Mouse (Mus musculus) heart, adult 2 months (tissue): Measurements from ENCODE around the gene Dlk1.

Experiments
- CTCF ChIP-seq: fragments of 200-600 bp; IDR thresholded peaks from 2 replicates; pipeline ENCODE4 v1.8.1; 2022; ENCODE audit warnings: antibody characterized with exemption, mild to moderate bottlenecking, moderate library complexity
- EP300 ChIP-seq: fragments of 200-500 bp; IDR thresholded peaks from 2 replicates; pipeline ENCODE4 v1.6.1; 2011; ENCODE audit warnings: low read depth, low read length, control low read depth; ENCODE audit not compliant: insufficient read depth

- TF ChIP-seq EP300 (no peak), CTCF (no peak)
These were observed 48.4 kb downstream of the Dlk1 start for GRCm38 (mm10) chr12:109500992-109501391.
